8 mouse cellular contexts compared by ENCODE assay signal in the genomic region with DNA sequence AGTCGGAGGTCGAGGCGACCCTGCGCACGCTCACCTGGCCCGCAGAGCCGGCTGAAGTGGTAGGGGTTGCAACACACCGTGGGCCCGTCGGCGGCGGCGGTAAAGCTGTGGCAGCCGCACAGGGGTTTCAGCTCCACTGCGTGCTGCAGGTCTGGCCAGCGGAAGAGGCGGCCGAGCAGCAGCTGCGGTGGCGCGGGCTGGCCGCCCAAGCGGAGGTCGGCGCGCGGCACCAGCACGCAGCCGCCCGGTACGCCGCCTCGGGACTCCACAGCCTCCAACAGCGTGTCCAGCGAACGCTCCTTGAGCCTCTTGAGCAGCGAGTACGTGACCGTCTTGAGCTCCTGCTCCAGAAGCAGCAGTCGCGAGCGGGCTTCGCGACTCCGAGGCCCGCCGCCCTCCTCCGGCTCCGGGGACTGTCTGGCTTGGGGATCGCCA. TPM values are rescaled to one million over a fixed set of nuclear protein-coding genes. Genes with fewer than 3 reads are reported as not detected.
DNase-seq lines count a peak whose midpoint lies in the region; ATAC-seq lines count a peak whose summit lies in the region.

No protein-coding gene starts in this region.

- peak overlapping the region; percentile 82 for H3K27ac ChIP-seq in hindbrain, embryonic 13.5 days
- no peak overlapping the region; the same call in 1 of the 2 replicates for H3K27ac ChIP-seq in liver, embryonic 16.5 days (ENCODE audit: low read length)

- peaks cover 76% of the 10 kb centered on the region for H3K4me1 ChIP-seq in hindbrain, embryonic 13.5 days (replicated peaks)
- H3K4me1 ChIP-seq in liver, embryonic 16.5 days (ENCODE audit: control insufficient read depth, low read depth, low read length) = peaks cover 78% of the 10 kb centered on the region

- H3K36me3 ChIP-seq in hindbrain, embryonic 13.5 days = no peaks in the 10 kb centered on the region
- no peaks in the 10 kb centered on the region for H3K36me3 ChIP-seq in liver, embryonic 16.5 days (ENCODE audit: control insufficient read depth, insufficient read depth)
- H3K36me3 ChIP-seq in splenic B cell, adult 2 months (ENCODE audit: control insufficient read depth, insufficient read depth, low read length, poor library complexity, severe bottlenecking) = no peaks in the 10 kb centered on the region

- peak overlapping the region; percentile 87 for H3K4me2 ChIP-seq in hindbrain, embryonic 13.5 days
- peak overlapping the region; percentile 99 for H3K4me2 ChIP-seq in liver, embryonic 16.5 days (ENCODE audit: low read depth, low read length)

- no peaks in the 10 kb centered on the region for H3K9me3 ChIP-seq in hindbrain, embryonic 13.5 days
- H3K9me3 ChIP-seq in liver, embryonic 16.5 days (replicated peaks; ENCODE audit: control insufficient read depth, low read length) = no peaks in the 10 kb centered on the region

- H3K27me3 ChIP-seq in hindbrain, embryonic 13.5 days = peaks cover 73% of the 10 kb centered on the region
- H3K27me3 ChIP-seq in liver, embryonic 16.5 days (ENCODE audit: control insufficient read depth, insufficient read depth, low read depth, low read length) = peaks cover 48% of the 10 kb centered on the region
- H3K27me3 ChIP-seq in splenic B cell, adult 2 months (ENCODE audit: control insufficient read depth, insufficient read depth, low read length, poor library complexity, severe bottlenecking) = peaks cover 6% of the 10 kb centered on the region; the same call in 1 of the 2 replicates

- peak overlapping the region; percentile 59 for H3K4me3 ChIP-seq in hindbrain, embryonic 13.5 days
- H3K4me3 ChIP-seq in liver, embryonic 16.5 days (ENCODE audit: low read depth, low read length) = peak overlapping the region; percentile 69

- ATAC-seq in CD4-positive, CD25-positive, alpha-beta regulatory T cell, adult 4 months = no peak
- ATAC-seq in hindbrain, embryonic 13.5 days (ENCODE audit: low FRiP score) = no peak
- no peak for ATAC-seq in liver, embryonic 16.5 days (ENCODE audit: low read depth)

- peak; percentile 41 for DNase-seq in CD4-positive, CD25-positive, alpha-beta regulatory T cell, adult 2 months (ENCODE audit: low read depth, low spot score)
- DNase-seq in urinary bladder, postnatal 14 days (ENCODE audit: low spot score) = peak; percentile 35
- no peak for DNase-seq in urinary bladder, postnatal 4 days (ENCODE audit: low spot score in 2 of 2)
- DNase-seq in splenic B cell, adult 2 months (ENCODE audit: low read depth, low spot score) = peak; percentile 41
- DNase-seq in left cerebral cortex, adult 9 months (ENCODE audit: low spot score in 2 of 2) = no peak

- H3K9ac ChIP-seq in hindbrain, embryonic 13.5 days = peak overlapping the region; percentile 88
- peak overlapping the region; percentile 59 for H3K9ac ChIP-seq in liver, embryonic 16.5 days (ENCODE audit: low read depth, low read length)

- under 1% methylated on average over 50 of the region's 50 CpGs for WGBS in hindbrain, embryonic 13.5 days
- WGBS in liver, embryonic 16.5 days (ENCODE audit: insufficient replicate concordance) = under 1% methylated on average over 50 of the region's 50 CpGs

RNA-seq across cellular contexts. Expression of a gene that starts 1.7 kb away (rescaled TPM):
- polyA plus RNA-seq in CD4-positive, CD25-positive, alpha-beta regulatory T cell, adult 4 months (2017; shearing (Covaris generic)) = under 1 TPM in 1 of 2 experiments, not detected in 1; 0.11 TPM
- polyA plus RNA-seq in hindbrain, embryonic 13.5 days (2015; fragmentation: Nextera tagmentation; extraction: Ambion mirVana) = 2.3 and 2.8 TPM in 2 replicates
- polyA plus RNA-seq in liver, embryonic 16.5 days (2015; fragmentation: Nextera tagmentation; extraction: Ambion mirVana) = 1.3 and 1.9 TPM in 2 replicates

Comparison
In these comparisons a context has a peak if more than half of its experiments do, and no peak if none do; other contexts are left out.
1. DNase-seq: peak in CD4-positive, CD25-positive, alpha-beta regulatory T cell, adult 2 months (single experiment), urinary bladder, postnatal 14 days (single experiment) and splenic B cell, adult 2 months (single experiment); none in urinary bladder, postnatal 4 days (0 of 2) and left cerebral cortex, adult 9 months (0 of 2).